Mouse (Mus musculus) liver, postnatal 0 days (tissue): ENCODE measurements at regions not wholly inside any gene's neighbourhood (a gene's known extent, or its start where the extent isn't known, plus 50 kb on each side); places are given as distances from the start of the nearest gene placed in this dataset.

Experiments used
- CTCF ChIP-seq: sonication (generic); IDR thresholded peaks from 2 replicates; pipeline ENCODE4 v1.5.1; 2016; ENCODE audit warnings: antibody characterized with exemption, low read depth
- EP300 ChIP-seq: IDR thresholded peaks from 2 replicates; pipeline ENCODE4 v1.6.1; 2016; ENCODE audit warnings: antibody characterized with exemption, low read depth, mild to moderate bottlenecking

DNA sequence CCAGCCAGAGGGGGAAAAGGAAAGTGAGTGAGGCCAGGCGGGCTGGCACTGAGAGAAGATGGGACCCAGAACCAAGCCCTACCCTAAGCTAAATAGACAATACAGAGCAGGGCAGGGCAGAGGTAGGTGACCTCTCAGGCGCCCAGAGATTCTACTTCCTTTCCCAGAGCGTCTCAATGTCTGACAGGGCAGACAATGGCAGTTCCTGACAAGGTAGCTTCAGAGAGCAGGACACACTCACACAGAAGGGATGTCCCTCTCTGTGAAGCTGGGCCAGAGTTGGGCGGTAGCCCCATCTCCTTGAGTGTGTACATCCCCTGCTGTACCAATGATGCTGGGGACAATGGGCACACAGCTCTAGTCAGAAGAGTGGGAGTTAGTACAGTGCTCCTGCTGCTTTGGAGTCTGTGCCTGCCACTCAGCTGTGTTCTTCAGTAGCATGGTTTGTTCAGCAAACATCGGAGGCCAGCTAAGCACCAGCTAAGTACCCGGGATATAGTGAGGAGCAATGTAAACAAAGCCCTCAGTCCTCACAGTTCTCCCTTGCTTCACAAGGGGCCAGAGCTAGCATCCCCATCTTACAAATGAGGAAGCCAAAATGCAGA, 62.7 kb downstream of the Rhob start:
- TF ChIP-seq CTCF (no peak), EP300 (no peak)
